Comparison of ENCODE assay signal across 8 mouse cellular contexts in the genomic region with DNA sequence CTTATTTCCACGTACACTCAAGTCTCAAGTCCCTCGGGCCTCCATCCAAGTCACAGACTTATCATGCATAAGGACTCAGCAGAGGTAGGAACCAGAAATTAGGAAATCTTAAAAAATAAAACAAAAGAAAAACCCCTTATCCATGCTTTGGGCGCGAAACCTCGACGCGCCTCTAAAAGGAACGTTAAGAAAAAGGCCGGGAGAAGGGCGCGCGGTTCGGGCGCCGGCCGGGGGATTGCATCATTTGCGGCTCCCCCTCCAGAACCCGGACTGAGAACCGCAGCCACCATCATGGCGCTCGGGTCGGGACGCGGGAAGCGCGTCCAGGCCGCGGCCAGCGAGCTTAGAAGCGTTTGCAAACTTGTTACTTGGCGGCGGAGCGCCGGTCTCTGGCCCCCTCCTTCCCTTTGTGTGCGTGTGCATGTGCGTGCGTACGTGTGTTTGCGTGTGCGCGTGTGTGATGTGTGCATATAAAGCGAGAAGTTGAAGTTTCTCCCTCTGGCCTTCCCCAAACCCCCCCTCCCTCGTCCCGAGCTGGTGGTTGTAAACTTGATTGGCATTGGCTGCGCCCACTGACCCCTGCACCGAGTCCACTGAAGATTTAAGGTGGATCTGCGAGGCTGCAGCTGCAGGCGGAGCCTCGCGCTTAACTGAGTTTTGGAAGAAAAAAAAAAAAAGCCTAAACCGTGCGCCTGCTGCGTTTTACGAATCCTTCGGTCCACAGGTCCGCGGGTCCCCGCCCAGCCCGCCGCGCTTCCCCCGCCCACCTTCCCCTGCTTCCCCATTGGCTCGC. TPM values are rescaled to one million over a fixed set of nuclear protein-coding genes. Genes with fewer than 3 reads are reported as not detected.
A peak's percentile ranks its signal among the peaks of the same experiment; 100 is the strongest.
DNase-seq lines count a peak whose midpoint lies in the region; ATAC-seq lines count a peak whose summit lies in the region.

No protein-coding gene starts in this region.

- H3K4me3 ChIP-seq in intestine, embryonic 16.5 days (ENCODE audit: low read length): peak overlapping the region; percentile 64
- H3K4me3 ChIP-seq in limb, embryonic 13.5 days: peak overlapping the region; percentile 56
- H3K4me3 ChIP-seq in midbrain, embryonic 15.5 days: peak overlapping the region; percentile 75

- peaks cover 14% of the 10 kb centered on the region for H3K4me1 ChIP-seq in intestine, embryonic 16.5 days (ENCODE audit: control insufficient read depth, insufficient read depth, low read length)
- peaks cover 47% of the 10 kb centered on the region for H3K4me1 ChIP-seq in limb, embryonic 13.5 days
- peaks cover 31% of the 10 kb centered on the region for H3K4me1 ChIP-seq in midbrain, embryonic 15.5 days

- H3K4me2 ChIP-seq in intestine, embryonic 16.5 days (ENCODE audit: low read depth, low read length): peak overlapping the region; percentile 97
- H3K4me2 ChIP-seq in limb, embryonic 13.5 days (replicated peaks): peak overlapping the region; percentile 89
- H3K4me2 ChIP-seq in midbrain, embryonic 15.5 days: peak overlapping the region; percentile 91

- peak overlapping the region; percentile 100 for H3K27ac ChIP-seq in intestine, embryonic 16.5 days (ENCODE audit: low read length)
- peak overlapping the region; percentile 99 for H3K27ac ChIP-seq in limb, embryonic 13.5 days
- peak overlapping the region; percentile 91 for H3K27ac ChIP-seq in midbrain, embryonic 15.5 days

- H3K27me3 ChIP-seq in intestine, embryonic 16.5 days (replicated peaks; ENCODE audit: control insufficient read depth, insufficient read depth, low read length): no peaks in the 10 kb centered on the region
- H3K27me3 ChIP-seq in limb, embryonic 13.5 days: no peaks in the 10 kb centered on the region
- H3K27me3 ChIP-seq in midbrain, embryonic 15.5 days (replicated peaks): no peaks in the 10 kb centered on the region

- H3K36me3 ChIP-seq in intestine, embryonic 16.5 days (ENCODE audit: control insufficient read depth, insufficient read depth, low read length): no peaks in the 10 kb centered on the region
- peaks cover 8% of the 10 kb centered on the region; the same call in 1 of the 2 replicates for H3K36me3 ChIP-seq in limb, embryonic 13.5 days
- no peaks in the 10 kb centered on the region for H3K36me3 ChIP-seq in midbrain, embryonic 15.5 days (replicated peaks)

- H3K9me3 ChIP-seq in intestine, embryonic 16.5 days (ENCODE audit: control insufficient read depth, low read length): no peaks in the 10 kb centered on the region
- no peaks in the 10 kb centered on the region for H3K9me3 ChIP-seq in limb, embryonic 13.5 days
- no peaks in the 10 kb centered on the region for H3K9me3 ChIP-seq in midbrain, embryonic 15.5 days

- peak; percentile 35 to 44 for DNase-seq in left cerebral cortex, adult 18-20 months (ENCODE audit: low spot score in 2 of 2)
- DNase-seq in left cerebral cortex, adult 11 months (ENCODE audit: low spot score): no peak
- peak; percentile 92 for DNase-seq in embryo, embryonic 11.5 days (ENCODE audit: low read depth, low spot score)
- peak; percentile 59 to 85 for DNase-seq in gastrocnemius, postnatal 4 days (ENCODE audit: low spot score in 2 of 2)
- peak; percentile 70 to 80 for DNase-seq in spleen, adult 18-20 months

- ATAC-seq in intestine, embryonic 16.5 days: peak; percentile 92
- peak; percentile 95 for ATAC-seq in limb, embryonic 13.5 days (ENCODE audit: low FRiP score, low read depth)
- peak; percentile 86 for ATAC-seq in midbrain, embryonic 15.5 days (replicated peaks)

- H3K9ac ChIP-seq in intestine, embryonic 16.5 days (ENCODE audit: low read depth, low read length): peak overlapping the region; percentile 89
- peak overlapping the region; percentile 87 for H3K9ac ChIP-seq in limb, embryonic 13.5 days
- peak overlapping the region; percentile 50 for H3K9ac ChIP-seq in midbrain, embryonic 15.5 days

- under 1% methylated on average over 63 of the region's 63 CpGs for WGBS in intestine, embryonic 16.5 days
- WGBS in limb, embryonic 13.5 days: under 1% methylated on average over 63 of the region's 63 CpGs
- WGBS in midbrain, embryonic 15.5 days: under 1% methylated on average over 62 of the region's 63 CpGs

RNA-seq across cellular contexts. Expression of gene Cdkn1b, which starts 8.1 kb away (rescaled TPM):
- total RNA-seq in left cerebral cortex, adult 18-20 months (2021): 10 to 100 TPM; 38.2 to 40.5 TPM
- total RNA-seq in gastrocnemius, postnatal 4 days (2021): 10 to 100 TPM; 51.1 to 53.0 TPM
- polyA plus RNA-seq in intestine, embryonic 16.5 days (2015; fragmentation: Nextera tagmentation; extraction: Ambion mirVana): 10.6 and 12.4 TPM in 2 replicates
- 20.4 and 22.3 TPM in 2 replicates for polyA plus RNA-seq in limb, embryonic 13.5 days (2015; fragmentation: Nextera tagmentation; extraction: Ambion mirVana)
- polyA plus RNA-seq in midbrain, embryonic 15.5 days (2015; fragmentation: Nextera tagmentation; extraction: Ambion mirVana): 24.4 and 25.3 TPM in 2 replicates

RNA-seq across cellular contexts. Expression of gene Gpr19, which starts 29.9 kb away (rescaled TPM):
- total RNA-seq in left cerebral cortex, adult 18-20 months (2021): 10 to 100 TPM; 28.8 to 32.1 TPM
- 1 to 10 TPM; 4.9 to 7.7 TPM for total RNA-seq in gastrocnemius, postnatal 4 days (2021)
- polyA plus RNA-seq in intestine, embryonic 16.5 days (2015; fragmentation: Nextera tagmentation; extraction: Ambion mirVana): 8.1 and 9.5 TPM in 2 replicates
- polyA plus RNA-seq in limb, embryonic 13.5 days (2015; fragmentation: Nextera tagmentation; extraction: Ambion mirVana): 7.3 and 8.2 TPM in 2 replicates
- 40.1 and 44.0 TPM in 2 replicates for polyA plus RNA-seq in midbrain, embryonic 15.5 days (2015; fragmentation: Nextera tagmentation; extraction: Ambion mirVana)

RNA-seq across cellular contexts. Expression of gene Apold1, which starts 53.2 kb away (rescaled TPM):
- 1 to 10 TPM; 4.6 to 4.8 TPM for total RNA-seq in left cerebral cortex, adult 18-20 months (2021)
- 1 to 10 TPM; 7.0 to 7.6 TPM for total RNA-seq in gastrocnemius, postnatal 4 days (2021)
- polyA plus RNA-seq in intestine, embryonic 16.5 days (2015; fragmentation: Nextera tagmentation; extraction: Ambion mirVana): 2.8 and 3.5 TPM in 2 replicates
- 4.4 and 5.0 TPM in 2 replicates for polyA plus RNA-seq in limb, embryonic 13.5 days (2015; fragmentation: Nextera tagmentation; extraction: Ambion mirVana)
- polyA plus RNA-seq in midbrain, embryonic 15.5 days (2015; fragmentation: Nextera tagmentation; extraction: Ambion mirVana): 3.9 and 4.4 TPM in 2 replicates
